In genomic region chr14:47350974-47351373, GRCm38 (mm10) we compare ENCODE assay signal across 16 mouse cellular contexts.
"Had no signal": no experiment of that assay in that cellular context is flagged by ENCODE, and none has a peak within 500 bp of the region (broad histone marks: within the 10 kb centered on the region; RNA-seq: fewer than 3 reads in every experiment).

No protein-coding gene starts in this region.

- H3K27me3 ChIP-seq: kidney, embryonic 15.5 days; limb, embryonic 13.5 days; liver, embryonic 12.5 days; midbrain, embryonic 13.5 days; neural tube, embryonic 12.5 days had no signal

- H3K9me3 ChIP-seq: kidney, embryonic 15.5 days; limb, embryonic 13.5 days; liver, embryonic 12.5 days; midbrain, embryonic 13.5 days; neural tube, embryonic 12.5 days had no signal

- ATAC-seq: liver, embryonic 12.5 days; midbrain, embryonic 13.5 days had no signal

- DNase-seq: kidney, adult 2 months; kidney, postnatal 25 days; layer of hippocampus, adult 9-11 months; layer of hippocampus, postnatal 36 days; lung, embryonic 14.5 days; lung, postnatal 10 days; right cerebral cortex, postnatal 4 days; spleen, adult 18-20 months; thymus, adult 2 months; thymus, postnatal 25 days had no signal

- H3K27ac ChIP-seq: kidney, embryonic 15.5 days; limb, embryonic 13.5 days; liver, embryonic 12.5 days; midbrain, embryonic 13.5 days; neural tube, embryonic 12.5 days had no signal

- H3K36me3 ChIP-seq: kidney, embryonic 15.5 days; limb, embryonic 13.5 days; liver, embryonic 12.5 days; midbrain, embryonic 13.5 days; neural tube, embryonic 12.5 days had no signal

- H3K4me3 ChIP-seq: kidney, embryonic 15.5 days; limb, embryonic 13.5 days; liver, embryonic 12.5 days; midbrain, embryonic 13.5 days; myocyte; neural tube, embryonic 12.5 days had no signal

- H3K4me1 ChIP-seq: kidney, embryonic 15.5 days; limb, embryonic 13.5 days; midbrain, embryonic 13.5 days; neural tube, embryonic 12.5 days had no signal

- H3K9ac ChIP-seq: kidney, embryonic 15.5 days; limb, embryonic 13.5 days; liver, embryonic 12.5 days; lung, embryonic 14.5 days; midbrain, embryonic 13.5 days; neural tube, embryonic 12.5 days had no signal

- H3K4me2 ChIP-seq: kidney, embryonic 15.5 days; limb, embryonic 13.5 days; liver, embryonic 12.5 days; lung, embryonic 14.5 days; midbrain, embryonic 13.5 days; neural tube, embryonic 12.5 days had no signal
